Mouse (Mus musculus): ENCODE results near the gene AU015836. TPM values are rescaled to one million over a fixed set of nuclear protein-coding genes. Genes with fewer than 3 reads are reported as not detected.

The AU015836 gene
- total and polyA plus RNA-seq, 3 experiments, result not detected

DNA sequence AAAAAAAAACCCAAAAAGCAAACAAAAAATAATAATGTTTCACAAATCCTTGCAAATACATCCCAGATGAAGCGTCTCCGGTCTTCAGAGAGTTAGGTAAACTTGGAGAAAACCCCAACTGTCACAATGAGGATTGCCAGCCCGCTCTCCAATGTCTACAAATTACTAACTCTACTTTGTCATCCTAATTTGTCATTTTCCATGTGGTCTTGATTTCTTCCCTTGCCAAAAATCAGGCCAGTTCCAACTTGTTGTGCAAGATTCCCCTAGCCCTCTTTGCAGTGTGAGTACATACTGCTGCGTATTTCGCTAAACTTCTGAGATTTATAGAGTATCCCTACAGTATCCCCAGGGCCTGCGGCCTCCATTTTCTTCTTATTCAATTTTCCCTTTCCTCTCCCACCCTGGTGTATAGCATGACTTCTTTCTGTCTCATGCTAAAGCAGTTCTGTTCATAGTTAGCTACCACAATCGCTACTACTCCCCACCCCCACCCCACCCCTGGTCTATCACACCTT, 43.3 kb downstream of the AU015836 start:
- no peak for TF ChIP-seq CTCF (IDR thresholded peaks at IDR 0.05)
- TF ChIP-seq POLR2A (IDR thresholded peaks at IDR 0.05; ENCODE audit: insufficient read depth, low read depth, low read length), result no peak
- no peak for TF ChIP-seq EP300 (IDR thresholded peaks at IDR 0.05; ENCODE audit: insufficient read depth, low read depth, low read length)
- Histone ChIP-seq H3K4me3 (no peak overlapping the region), H3K9ac (ENCODE audit: low read depth, low read length) (no peak overlapping the region), H3K36me3 (ENCODE audit: control insufficient read depth, insufficient read depth, low read length) (no peaks in the 10 kb centered on the region), H3K4me1 (ENCODE audit: control insufficient read depth, insufficient read depth, low read length) (no peaks in the 10 kb centered on the region; the same call in 1 of the 2 replicates), H3K27ac (no peak overlapping the region), H3K79me2 (replicated peaks; ENCODE audit: control insufficient read depth, insufficient read depth, low read length) (no peaks in the 10 kb centered on the region), H3K27me3 (ENCODE audit: control insufficient read depth, insufficient read depth, low read length) (no peaks in the 10 kb centered on the region)
- intact Hi-C loops (cut with DNase I), result no loop called here
- 87% methylated on average over 7 of the region's 7 CpGs for WGBS
- no peak for DNase-seq

DNA sequence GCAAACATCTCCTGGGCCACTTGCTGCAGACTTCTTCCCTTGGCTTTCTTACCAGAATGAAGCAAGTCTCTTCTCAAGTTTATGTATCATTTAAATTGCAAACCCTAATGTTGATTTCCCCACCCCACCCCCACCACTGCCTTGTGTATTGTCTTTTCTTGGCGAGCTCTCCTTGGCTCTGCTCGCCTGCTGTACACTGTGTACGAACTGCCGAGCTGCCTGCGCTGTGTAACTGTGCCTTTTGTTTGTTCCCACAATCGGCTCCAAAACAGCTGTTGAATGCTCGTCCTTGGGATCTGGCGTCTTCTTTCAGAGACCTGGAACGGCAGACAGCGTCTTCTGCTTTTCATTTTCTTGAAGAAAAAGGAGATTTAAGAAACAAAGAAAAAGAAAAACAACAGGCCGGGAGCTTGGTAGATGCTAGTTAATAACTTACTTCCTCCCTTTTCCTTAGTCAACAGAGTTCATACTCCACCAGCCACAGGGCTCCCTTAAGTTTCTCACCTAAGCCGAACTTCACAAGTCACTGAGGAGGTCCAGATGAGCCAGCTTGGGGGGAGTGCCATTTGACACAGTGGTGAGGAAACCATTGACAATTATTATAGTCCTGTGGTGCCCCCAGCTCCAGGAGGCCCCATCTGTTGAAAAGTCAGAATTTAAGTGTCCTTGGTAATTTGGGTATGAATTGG, 44.2 kb downstream of the AU015836 start:
- WGBS, result 40% methylated on average over 12 of the region's 12 CpGs
- Histone ChIP-seq H3K9ac (ENCODE audit: low read depth, low read length) (no peak overlapping the region), H3K4me1 (ENCODE audit: control insufficient read depth, insufficient read depth, low read length) (no peaks in the 10 kb centered on the region; the same call in 1 of the 2 replicates), H3K36me3 (ENCODE audit: control insufficient read depth, insufficient read depth, low read length) (no peaks in the 10 kb centered on the region), H3K4me3 (no peak overlapping the region), H3K79me2 (replicated peaks; ENCODE audit: control insufficient read depth, insufficient read depth, low read length) (no peaks in the 10 kb centered on the region), H3K27me3 (ENCODE audit: control insufficient read depth, insufficient read depth, low read length) (no peaks in the 10 kb centered on the region), H3K27ac (no peak overlapping the region)
- peak in 1 of 2 experiments; percentile 6 for DNase-seq
- TF ChIP-seq POLR2A (IDR thresholded peaks at IDR 0.05; ENCODE audit: insufficient read depth, low read depth, low read length) (no peak), CTCF (IDR thresholded peaks at IDR 0.05) (no peak), EP300 (IDR thresholded peaks at IDR 0.05; ENCODE audit: insufficient read depth, low read depth, low read length) (no peak)
- intact Hi-C loops (cut with DNase I), result no loop called here

DNA sequence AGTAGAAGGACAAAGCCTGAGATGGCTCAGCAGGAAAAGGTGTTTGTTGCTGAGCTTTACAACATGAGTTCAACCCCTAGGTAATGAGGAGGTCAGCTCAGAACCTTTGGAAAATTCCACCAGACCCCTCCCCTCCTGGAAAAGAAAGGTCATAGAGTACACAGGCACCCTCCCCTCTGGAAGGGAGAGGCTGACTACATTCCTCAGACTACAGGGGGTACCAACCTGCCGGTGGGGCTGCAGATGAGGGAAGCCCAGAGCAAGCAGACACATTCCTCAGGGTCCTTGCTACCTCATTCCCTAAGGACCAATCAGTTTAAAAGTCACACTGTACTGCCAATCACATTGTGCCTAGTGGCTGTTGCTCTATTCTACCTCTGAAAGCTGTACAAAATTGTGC, 48.4 kb downstream of the AU015836 start:
- intact Hi-C loops (cut with DNase I), result no loop called here
- no peak overlapping the region for H3K27ac ChIP-seq
- no peak for DNase-seq
- no peak overlapping the region for H3K9ac ChIP-seq (ENCODE audit: low read depth, low read length)
- H3K79me2 ChIP-seq (replicated peaks; ENCODE audit: control insufficient read depth, insufficient read depth, low read length), result no peaks in the 10 kb centered on the region
- no peaks in the 10 kb centered on the region; the same call in 1 of the 2 replicates for H3K4me1 ChIP-seq (ENCODE audit: control insufficient read depth, insufficient read depth, low read length)
- no peak overlapping the region for H3K4me3 ChIP-seq
- WGBS, result 41% methylated on average over 1 of the region's 1 CpGs
- no peaks in the 10 kb centered on the region for H3K27me3 ChIP-seq (ENCODE audit: control insufficient read depth, insufficient read depth, low read length)
- no peaks in the 10 kb centered on the region for H3K36me3 ChIP-seq (ENCODE audit: control insufficient read depth, insufficient read depth, low read length)
- TF ChIP-seq CTCF (IDR thresholded peaks at IDR 0.05) (no peak), POLR2A (IDR thresholded peaks at IDR 0.05; ENCODE audit: insufficient read depth, low read depth, low read length) (no peak), EP300 (IDR thresholded peaks at IDR 0.05; ENCODE audit: insufficient read depth, low read depth, low read length) (no peak)

DNA sequence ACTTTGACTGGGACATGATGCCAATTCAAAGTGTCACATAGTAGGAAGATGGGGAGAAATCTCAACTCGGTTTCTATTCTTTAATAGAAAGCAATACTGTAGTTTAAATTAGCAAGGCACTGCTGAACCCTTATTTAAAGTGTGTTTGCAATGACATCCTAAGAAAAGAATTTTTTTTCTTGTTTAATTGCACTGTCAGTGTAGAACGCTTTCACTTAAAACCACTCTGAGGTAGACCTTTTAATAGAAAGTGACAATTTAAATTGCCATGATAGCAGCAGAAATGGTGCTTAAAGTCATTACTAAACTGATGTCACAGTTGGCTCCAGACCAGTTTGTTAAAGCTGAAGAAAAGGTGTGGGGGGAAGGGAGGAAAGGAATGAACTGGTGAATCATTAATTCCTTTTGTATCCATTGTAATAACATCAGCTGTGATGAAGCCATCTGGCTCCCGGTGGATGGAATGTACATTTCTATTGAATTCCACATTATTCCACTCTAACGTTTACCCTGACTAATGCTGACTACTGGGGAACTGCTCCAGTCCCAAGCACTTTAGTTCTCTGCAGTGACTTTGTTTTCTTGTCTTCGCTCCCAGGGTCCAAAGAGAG, 53.9 kb downstream of the AU015836 start:
- no peaks in the 10 kb centered on the region for H3K36me3 ChIP-seq (ENCODE audit: control insufficient read depth, insufficient read depth, low read length)
- intact Hi-C loops (cut with DNase I), result no loop called here
- DNase-seq, result no peak
- no peak overlapping the region for H3K4me3 ChIP-seq
- no peak for TF ChIP-seq POLR2A (IDR thresholded peaks at IDR 0.05; ENCODE audit: insufficient read depth, low read depth, low read length)
- no peak for TF ChIP-seq CTCF (IDR thresholded peaks at IDR 0.05)
- TF ChIP-seq EP300 (IDR thresholded peaks at IDR 0.05; ENCODE audit: insufficient read depth, low read depth, low read length), result no peak
- no peak overlapping the region for H3K9ac ChIP-seq (ENCODE audit: low read depth, low read length)
- no peaks in the 10 kb centered on the region for H3K4me1 ChIP-seq (ENCODE audit: control insufficient read depth, insufficient read depth, low read length)
- H3K79me2 ChIP-seq (replicated peaks; ENCODE audit: control insufficient read depth, insufficient read depth, low read length), result no peaks in the 10 kb centered on the region
- H3K27ac ChIP-seq, result no peak overlapping the region
- no peaks in the 10 kb centered on the region for H3K27me3 ChIP-seq (ENCODE audit: control insufficient read depth, insufficient read depth, low read length)
- WGBS, result 63% methylated on average over 5 of the region's 5 CpGs

Other genes starting within 250 kb of the AU015836 start
- 1 to 10 TPM; 2.6 to 3.0 TPM for gene Pdk3, start 136.5 kb upstream of the AU015836 start, total RNA-seq (2021)
- 3.2 and 5.4 TPM in 2 replicates for gene Pdk3, start 136.5 kb upstream of the AU015836 start, polyA plus RNA-seq (2012; rRNA removed)
- 10 to 100 TPM; 18.8 to 23.7 TPM for gene Zfx, start 155.0 kb downstream of the AU015836 start, total RNA-seq (2021)
- gene Zfx, start 155.0 kb downstream of the AU015836 start, polyA plus RNA-seq (2012; rRNA removed), result 4.5 and 12.6 TPM in 2 replicates
- gene Eif2s3x, start 244.2 kb downstream of the AU015836 start, total RNA-seq (2021), result 100 to 1,000 TPM; 102 to 153 TPM
- 32.1 and 112 TPM in 2 replicates for gene Eif2s3x, start 244.2 kb downstream of the AU015836 start, polyA plus RNA-seq (2012; rRNA removed)

Measured in heart, adult 2 months (tissue).